Mouse (Mus musculus) forebrain, embryonic 16.5 days (tissue): ENCODE data around the gene Mavs. TPM values are rescaled to one million over a fixed set of nuclear protein-coding genes. Genes with fewer than 3 reads are reported as not detected.
A peak's percentile ranks its signal among the peaks of the same experiment; 100 is the strongest.

Experiments used
- ATAC-seq: fragments of 200-750 bp; cut with Nextera tagmentation; 2 replicates; pipeline ENCODE4 v1.8.0; 2017; ENCODE audit warnings: mild to moderate bottlenecking, moderate library complexity
- H3K27ac ChIP-seq: fragments of 300-500 bp; sonication (generic); 2 replicates; pipeline ENCODE4 v1.5.1; 2014; ENCODE audit warnings: low read length, control low read depth
- H3K27me3 ChIP-seq: fragments of 300-500 bp; sonication (generic); replicated peaks from 2 replicates; pipeline ENCODE4 v1.6.1; 2014; ENCODE audit warnings: low read length; ENCODE audit not compliant: control insufficient read depth, insufficient read depth
- H3K36me3 ChIP-seq: fragments of 300-500 bp; sonication (generic); 2 replicates; pipeline ENCODE4 v1.6.1; 2014; ENCODE audit not compliant: control insufficient read depth, insufficient read depth
- H3K4me1 ChIP-seq: fragments of 300-500 bp; sonication (generic); replicated peaks from 2 replicates; pipeline ENCODE4 v1.6.1; 2014; ENCODE audit warnings: low read length; ENCODE audit not compliant: control insufficient read depth, insufficient read depth
- H3K4me2 ChIP-seq: fragments of 300-500 bp; sonication (generic); 2 replicates; pipeline ENCODE4 v1.6.1; 2014; ENCODE audit warnings: mild to moderate bottlenecking, low read length, control low read depth
- H3K4me3 ChIP-seq: fragments of 300-500 bp; sonication (generic); replicated peaks from 2 replicates; pipeline ENCODE4 v1.5.1; 2014; ENCODE audit warnings: mild to moderate bottlenecking, low read length, control low read depth
- H3K9ac ChIP-seq: fragments of 300-500 bp; sonication (generic); replicated peaks from 2 replicates; pipeline ENCODE4 v1.6.1; 2014; ENCODE audit warnings: low read depth, low read length, control low read depth
- H3K9me3 ChIP-seq: fragments of 300-500 bp; sonication (generic); 2 replicates; pipeline ENCODE4 v1.6.1; 2016; ENCODE audit warnings: low read length; ENCODE audit not compliant: control insufficient read depth
- WGBS: fragments of 180-500 bp; shearing (Covaris S2); extraction: QIAGEN DNeasy Blood & Tissue Kit; methylation state at CpG from one replicate; pipeline ENCODE4 v1.1.7; 2014; 5-methylcytosine and 5-hydroxymethylcytosine counted together
- polyA plus RNA-seq: library from polyadenylated mRNA; unstranded; fragments of >200 nt; fragmentation: Nextera tagmentation; extraction: Ambion mirVana; gene quantifications from 2 replicates; pipeline ENCODE4 v1.2.1, GENCODE M21; 2015

The Mavs gene
- polyA plus RNA-seq, 1 experiment from 2014 or later, result 5.7 TPM

DNA sequence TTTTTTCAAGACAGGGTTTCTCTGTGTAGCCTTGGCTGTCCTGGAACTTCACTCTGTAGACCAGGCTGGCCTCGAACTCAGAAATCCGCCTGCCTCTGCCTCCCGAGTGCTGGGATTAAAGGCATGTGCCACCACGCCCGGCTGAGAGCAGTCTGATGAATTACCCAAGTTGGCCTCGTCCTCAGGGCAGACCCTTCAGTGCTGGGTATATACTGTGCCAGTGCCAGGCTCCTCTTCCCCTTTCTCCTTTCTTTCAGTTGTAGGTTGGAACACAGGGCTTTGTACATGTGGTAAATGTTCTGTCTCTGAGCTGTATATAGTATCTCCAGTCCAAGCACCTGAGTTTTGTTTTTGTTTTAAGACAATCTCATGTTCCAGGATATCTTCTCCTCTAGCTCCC is 30.2 kb downstream of the Mavs start:
- peak overlapping the region; percentile 91 for H3K4me2 ChIP-seq
- peaks cover 24% of the 10 kb centered on the region for H3K4me1 ChIP-seq
- 62% methylated on average over 6 of the region's 6 CpGs for WGBS
- no peak overlapping the region for H3K27ac ChIP-seq
- no peaks in the 10 kb centered on the region for H3K27me3 ChIP-seq
- H3K9ac ChIP-seq, result no peak overlapping the region
- H3K9me3 ChIP-seq, result no peaks in the 10 kb centered on the region
- no peak for ATAC-seq
- H3K4me3 ChIP-seq, result no peak overlapping the region
- no peaks in the 10 kb centered on the region for H3K36me3 ChIP-seq

DNA sequence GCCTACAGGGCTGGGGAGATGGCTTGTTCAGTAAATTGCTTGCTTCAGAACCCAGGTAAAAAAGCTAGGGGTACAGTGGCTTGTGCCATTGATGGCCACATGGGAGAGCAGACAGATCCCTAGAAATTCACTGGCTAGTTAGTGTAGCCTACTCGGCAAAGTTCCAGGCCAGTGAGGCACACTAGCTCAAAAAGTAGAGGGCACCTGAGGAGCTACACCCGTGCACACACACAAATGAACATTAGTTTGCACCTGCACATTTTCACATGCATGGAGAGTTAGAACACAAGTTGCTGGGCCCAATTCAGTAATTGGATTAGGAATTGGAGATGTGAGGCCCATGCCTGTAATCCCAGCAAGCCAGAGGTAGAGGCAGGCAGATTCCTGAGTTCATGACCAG is 31.2 kb downstream of the Mavs start:
- no peak overlapping the region for H3K4me2 ChIP-seq
- H3K9me3 ChIP-seq, result no peaks in the 10 kb centered on the region
- no peaks in the 10 kb centered on the region for H3K36me3 ChIP-seq
- H3K9ac ChIP-seq, result no peak overlapping the region
- no peaks in the 10 kb centered on the region for H3K27me3 ChIP-seq
- H3K4me1 ChIP-seq, result peaks cover 24% of the 10 kb centered on the region
- H3K27ac ChIP-seq, result no peak overlapping the region
- ATAC-seq, result no peak
- no peak overlapping the region for H3K4me3 ChIP-seq
- 76% methylated on average over 2 of the region's 2 CpGs for WGBS

GRCm38 (mm10) chr2:131275493-131275892 is 41.6 kb downstream of the Mavs start:
- Histone ChIP-seq H3K36me3 (peaks cover 24% of the 10 kb centered on the region), H3K4me1 (no peaks in the 10 kb centered on the region), H3K9me3 (no peaks in the 10 kb centered on the region), H3K9ac (no peak overlapping the region), H3K4me2 (no peak overlapping the region), H3K27me3 (no peaks in the 10 kb centered on the region), H3K4me3 (no peak overlapping the region), H3K27ac (no peak overlapping the region)
- 98% methylated on average over 3 of the region's 3 CpGs for WGBS
- ATAC-seq, result no peak

DNA sequence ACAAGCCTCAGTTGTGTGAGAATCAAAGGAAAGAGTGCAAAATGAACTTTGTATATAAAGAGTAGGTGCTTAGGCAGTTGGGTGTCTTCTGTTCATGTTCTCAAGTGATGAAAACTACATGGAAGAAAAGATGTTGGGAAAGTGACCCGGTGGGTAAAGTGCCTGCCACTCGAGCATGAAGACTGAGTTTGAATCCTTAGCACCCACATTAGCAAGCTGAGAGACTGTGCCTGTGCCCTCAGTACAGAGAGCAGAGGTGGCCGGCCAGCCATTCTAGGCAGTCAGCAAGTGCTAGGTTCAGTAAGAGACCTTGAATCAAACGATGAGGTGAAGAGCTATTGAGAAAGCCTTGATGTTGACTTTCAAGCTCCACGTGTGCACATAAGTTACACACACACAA is 42.9 kb downstream of the Mavs start:
- Histone ChIP-seq H3K4me2 (no peak overlapping the region), H3K36me3 (peaks cover 24% of the 10 kb centered on the region), H3K9me3 (no peaks in the 10 kb centered on the region), H3K27ac (no peak overlapping the region), H3K4me1 (no peaks in the 10 kb centered on the region), H3K27me3 (no peaks in the 10 kb centered on the region), H3K4me3 (no peak overlapping the region), H3K9ac (no peak overlapping the region)
- no peak for ATAC-seq
- 93% methylated on average over 5 of the region's 5 CpGs for WGBS

- peaks cover 11% of the 10 kb centered on the region for H3K36me3 ChIP-seq
- ATAC-seq, result no peak
Observed at GRCm38 (mm10) chr2:131281596-131281995, 47.7 kb downstream of the Mavs start.

GRCm38 (mm10) chr2:131286276-131286675 is 52.4 kb downstream of the Mavs start:
- H3K4me1 ChIP-seq, result no peaks in the 10 kb centered on the region
- WGBS, result 96% methylated on average over 1 of the region's 1 CpGs

More at GRCm38 (mm10) chr2:131281596-131281995, 47.7 kb downstream of the Mavs start:
- Histone ChIP-seq H3K9me3 (no peaks in the 10 kb centered on the region), H3K4me1 (no peaks in the 10 kb centered on the region), H3K4me2 (no peak overlapping the region), H3K27ac (no peak overlapping the region), H3K4me3 (no peak overlapping the region), H3K9ac (no peak overlapping the region), H3K27me3 (no peaks in the 10 kb centered on the region)
- WGBS, result 88% methylated on average over 1 of the region's 1 CpGs

GRCm38 (mm10) chr2:131290669-131291068 is 56.8 kb downstream of the Mavs start:
- Histone ChIP-seq H3K9me3 (no peaks in the 10 kb centered on the region), H3K9ac (no peak overlapping the region), H3K36me3 (peaks cover 28% of the 10 kb centered on the region), H3K4me3 (no peak overlapping the region), H3K27me3 (no peaks in the 10 kb centered on the region), H3K4me1 (no peaks in the 10 kb centered on the region), H3K4me2 (no peak overlapping the region), H3K27ac (no peak overlapping the region)
- no peak for ATAC-seq

More at GRCm38 (mm10) chr2:131286276-131286675, 52.4 kb downstream of the Mavs start:
- no peak for ATAC-seq
- H3K36me3 ChIP-seq, result peaks cover 21% of the 10 kb centered on the region
- H3K27me3 ChIP-seq, result no peaks in the 10 kb centered on the region
- no peak overlapping the region for H3K4me3 ChIP-seq
- H3K9me3 ChIP-seq, result no peaks in the 10 kb centered on the region
- H3K9ac ChIP-seq, result no peak overlapping the region
- no peak overlapping the region for H3K27ac ChIP-seq
- no peak overlapping the region for H3K4me2 ChIP-seq

DNA sequence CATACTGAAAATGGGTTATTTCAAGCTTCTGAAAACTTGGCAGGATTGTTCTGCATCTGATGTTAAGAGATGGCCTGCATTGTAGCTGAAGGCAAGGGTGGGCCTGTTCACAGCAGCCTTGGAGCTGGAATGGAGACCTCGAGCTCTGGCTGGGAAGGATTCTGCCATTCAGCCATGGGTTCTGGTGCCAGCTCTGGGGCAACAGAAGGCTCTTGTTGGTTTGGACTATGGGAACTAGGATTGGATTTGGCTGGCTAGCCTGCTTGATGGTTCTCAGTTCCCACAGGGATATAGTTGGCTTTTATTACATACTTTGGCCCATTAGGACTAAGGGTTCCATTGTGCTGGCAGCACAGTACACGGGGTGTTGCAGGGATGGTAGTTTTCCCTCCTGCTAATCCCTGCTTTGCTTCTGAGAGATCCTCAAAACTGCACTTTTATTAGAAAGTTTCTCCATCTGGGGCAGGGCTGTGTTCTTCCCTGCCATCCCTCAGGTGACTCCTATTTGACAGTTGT is 62.9 kb downstream of the Mavs start:
- Histone ChIP-seq H3K4me2 (no peak overlapping the region), H3K4me1 (no peaks in the 10 kb centered on the region), H3K27ac (no peak overlapping the region), H3K27me3 (no peaks in the 10 kb centered on the region), H3K4me3 (no peak overlapping the region), H3K36me3 (peaks cover 17% of the 10 kb centered on the region), H3K9me3 (no peaks in the 10 kb centered on the region), H3K9ac (no peak overlapping the region)
- no peak for ATAC-seq
- 82% methylated on average over 2 of the region's 2 CpGs for WGBS
